Mouse (Mus musculus): ENCODE data around the gene Gm49342. TPM values are rescaled to one million over a fixed set of nuclear protein-coding genes. Genes with fewer than 3 reads are reported as not detected.
"Not testable (repeated sequence)": the region's sequence is repeated elsewhere in the genome, so short reads cannot be mapped to it uniquely, and the experiment has no call there.

Gm49342 gene
- 42.3 and 52.8 TPM in 2 replicates for polyA plus RNA-seq (2012; rRNA removed)

DNA sequence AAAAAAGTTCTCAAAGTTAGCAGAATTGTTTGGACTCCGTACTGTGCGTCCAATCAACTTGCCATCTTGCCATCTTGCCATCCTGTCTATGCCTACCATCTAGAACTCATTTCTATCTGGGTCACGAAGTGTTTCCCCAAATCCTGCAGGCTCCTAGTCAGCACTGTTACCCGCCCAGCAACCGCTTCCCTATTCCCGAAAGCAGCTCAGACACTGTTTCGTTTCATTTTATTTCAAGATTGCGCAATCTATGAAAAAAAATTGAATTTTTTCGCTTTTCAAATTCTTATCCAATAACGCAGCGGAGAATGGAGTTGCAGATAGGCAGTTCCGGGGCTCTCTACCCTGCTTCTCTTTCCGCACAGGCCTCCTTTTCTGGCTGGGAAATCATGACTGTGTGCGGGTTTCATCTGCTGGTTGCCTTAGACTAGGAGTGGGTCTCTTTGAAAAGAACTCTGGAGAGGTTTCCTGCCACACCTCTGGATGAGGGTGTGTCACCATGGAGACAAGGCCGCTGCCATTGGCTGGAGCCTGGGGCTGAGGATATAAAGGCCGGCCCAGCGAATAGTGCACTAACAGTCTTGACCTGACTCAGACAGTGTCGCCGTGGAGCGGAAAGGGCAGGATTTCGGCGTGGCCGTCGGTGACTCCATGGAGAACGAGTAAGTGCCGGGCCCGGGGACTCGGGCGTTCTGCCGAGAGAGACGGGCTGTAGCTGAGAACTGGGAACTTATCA lies at the start of gene Gm49342:
Gene Gm49342, plus strand, starts transcription at position 586 of the 736 bp plus-strand sequence.
- peak within 1 kb of the TSS; percentile 98 for H3K4me3 ChIP-seq (ENCODE audit: insufficient read depth, low read depth, low read length)
- H3K4me1 ChIP-seq (ENCODE audit: control insufficient read depth, insufficient read depth, low read length) = peaks cover 3% of the 10 kb centered on the region; the same call in 1 of the 2 replicates
- H3K27me3 ChIP-seq (replicated peaks; ENCODE audit: control insufficient read depth, insufficient read depth, low read length) = no peaks in the 10 kb centered on the region
- peak; percentile 98 for DNase-seq
- TF ChIP-seq CTCF (conservative IDR thresholded peaks at IDR 0.05; ENCODE audit: insufficient read depth, insufficient read length, low read depth, low read length) (peak; percentile 40), POLR2A (IDR thresholded peaks at IDR 0.05; ENCODE audit: low read depth, low read length) (peak; percentile 99)
- peak within 1 kb of the TSS; percentile 89 for H3K27ac ChIP-seq (ENCODE audit: insufficient read depth, low read depth, low read length)
- no peaks in the 10 kb centered on the region for H3K36me3 ChIP-seq (ENCODE audit: control insufficient read depth, insufficient read depth, low read length)
- WGBS = 13% methylated on average over 31 of the region's 31 CpGs

DNA sequence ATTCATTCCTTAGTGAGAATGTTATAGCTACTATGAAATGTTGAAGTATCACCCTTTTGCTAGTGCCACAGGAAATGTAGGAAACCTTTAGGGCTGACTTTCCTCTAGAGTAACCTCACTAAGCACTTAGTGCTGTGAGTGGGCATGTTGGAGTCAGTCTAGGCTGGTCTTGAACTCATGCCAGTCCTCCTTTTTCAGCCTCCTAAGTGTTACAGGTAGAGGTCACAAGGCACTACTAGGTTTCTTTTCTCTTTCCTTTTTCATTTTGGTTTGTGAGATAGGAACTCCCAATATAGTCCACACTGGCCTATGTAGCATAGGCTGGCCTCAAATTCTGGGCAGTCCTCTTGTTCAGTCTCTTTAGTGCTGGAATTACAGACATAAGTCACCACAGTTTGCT lies 48.9 kb upstream of the Gm49342 start:
- no peaks in the 10 kb centered on the region for H3K4me1 ChIP-seq (ENCODE audit: control insufficient read depth, insufficient read depth, low read length)
- no peaks in the 10 kb centered on the region for H3K27me3 ChIP-seq (replicated peaks; ENCODE audit: control insufficient read depth, insufficient read depth, low read length)
- no peak overlapping the region for H3K27ac ChIP-seq (ENCODE audit: insufficient read depth, low read depth, low read length)
- no peak for DNase-seq
- TF ChIP-seq CTCF (conservative IDR thresholded peaks at IDR 0.05; ENCODE audit: insufficient read depth, insufficient read length, low read depth, low read length) (no peak), POLR2A (IDR thresholded peaks at IDR 0.05; ENCODE audit: low read depth, low read length) (no peak)
- no peak overlapping the region for H3K4me3 ChIP-seq (ENCODE audit: insufficient read depth, low read depth, low read length)
- H3K36me3 ChIP-seq (ENCODE audit: control insufficient read depth, insufficient read depth, low read length) = no peaks in the 10 kb centered on the region

DNA sequence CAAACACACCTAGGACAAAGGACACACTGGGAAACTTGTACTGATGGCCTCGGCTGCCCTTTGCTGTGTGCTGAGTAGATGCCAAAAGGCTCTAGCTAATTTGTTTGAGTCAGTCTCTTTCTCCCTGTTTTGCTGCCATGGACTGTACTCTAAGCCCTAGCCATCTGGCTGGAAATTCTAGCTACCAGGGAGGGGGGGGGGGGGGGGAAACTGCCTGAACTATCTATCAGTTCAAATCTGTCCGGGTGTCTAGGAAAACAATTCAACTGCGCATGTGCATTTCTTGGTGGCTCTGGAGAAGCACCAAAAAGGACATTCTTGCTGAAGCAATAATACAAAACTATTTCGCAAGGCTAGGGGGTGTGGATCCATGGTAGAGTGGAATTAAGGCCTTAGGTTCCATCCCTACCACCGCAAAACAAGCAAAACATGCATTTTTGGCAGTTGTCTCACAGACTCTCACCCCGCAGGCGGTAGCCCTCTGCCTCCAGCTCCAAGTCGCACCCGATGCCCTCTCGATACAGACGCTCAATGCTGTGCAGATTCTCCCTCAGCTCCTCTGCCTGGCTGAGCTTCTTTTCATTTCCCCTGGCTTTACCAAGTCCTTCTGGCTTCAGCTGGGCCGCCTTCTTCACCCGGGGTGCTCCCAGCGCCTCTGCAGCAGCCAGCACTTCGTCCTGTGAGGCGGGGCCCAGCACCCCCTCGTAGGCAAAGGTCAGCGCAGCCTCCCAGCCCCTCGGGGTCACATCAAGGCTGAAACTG lies 48.2 kb upstream of the Gm49342 start:
- Histone ChIP-seq H3K4me3 (ENCODE audit: insufficient read depth, low read depth, low read length) (peak overlapping the region; percentile 34), H3K4me1 (ENCODE audit: control insufficient read depth, insufficient read depth, low read length) (no peaks in the 10 kb centered on the region), H3K27ac (ENCODE audit: insufficient read depth, low read depth, low read length) (peak overlapping the region; percentile 18; the same call in 1 of the 2 replicates), H3K36me3 (ENCODE audit: control insufficient read depth, insufficient read depth, low read length) (no peaks in the 10 kb centered on the region), H3K27me3 (replicated peaks; ENCODE audit: control insufficient read depth, insufficient read depth, low read length) (no peaks in the 10 kb centered on the region)
- TF ChIP-seq CTCF (conservative IDR thresholded peaks at IDR 0.05; ENCODE audit: insufficient read depth, insufficient read length, low read depth, low read length) (no peak), POLR2A (IDR thresholded peaks at IDR 0.05; ENCODE audit: low read depth, low read length) (no peak)
- WGBS = 15% methylated on average over 19 of the region's 19 CpGs
- DNase-seq = peak; percentile 78

DNA sequence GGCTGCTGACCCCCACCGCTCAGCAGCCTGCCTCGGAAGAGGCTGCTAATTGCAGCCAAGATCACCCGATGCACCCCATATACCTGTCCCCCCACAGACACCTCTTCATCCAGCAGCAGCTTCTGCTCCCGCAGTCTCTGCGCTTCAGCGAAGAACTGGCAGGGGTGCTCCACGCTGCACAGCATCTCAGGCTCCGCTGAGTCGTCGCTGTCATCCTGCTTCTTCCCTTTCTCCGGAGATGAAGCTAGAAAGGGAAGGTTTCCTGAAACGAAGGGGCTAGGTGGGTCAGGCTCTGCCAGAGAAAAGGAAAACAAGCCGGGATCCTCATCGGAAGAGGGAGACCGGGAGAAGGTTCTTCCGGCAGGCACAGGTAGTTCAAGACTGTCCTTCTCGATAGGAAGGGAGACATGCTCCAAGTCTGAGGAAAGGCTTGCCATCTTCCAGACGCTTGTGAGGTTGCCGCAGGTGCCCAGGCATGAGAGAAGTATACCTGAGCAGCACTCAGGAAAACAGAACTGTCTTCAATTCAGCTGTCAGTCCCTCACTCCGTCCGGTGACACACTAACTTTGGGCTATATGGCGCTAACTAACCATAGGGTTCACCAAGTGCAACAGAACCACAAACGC lies 47.5 kb upstream of the Gm49342 start:
- Histone ChIP-seq H3K27ac (ENCODE audit: insufficient read depth, low read depth, low read length) (peak overlapping the region; percentile 18; the same call in 1 of the 2 replicates), H3K4me3 (ENCODE audit: insufficient read depth, low read depth, low read length) (peak overlapping the region; percentile 34), H3K36me3 (ENCODE audit: control insufficient read depth, insufficient read depth, low read length) (no peaks in the 10 kb centered on the region), H3K27me3 (replicated peaks; ENCODE audit: control insufficient read depth, insufficient read depth, low read length) (no peaks in the 10 kb centered on the region), H3K4me1 (ENCODE audit: control insufficient read depth, insufficient read depth, low read length) (no peaks in the 10 kb centered on the region)
- TF ChIP-seq CTCF (conservative IDR thresholded peaks at IDR 0.05; ENCODE audit: insufficient read depth, insufficient read length, low read depth, low read length) (no peak), POLR2A (IDR thresholded peaks at IDR 0.05; ENCODE audit: low read depth, low read length) (no peak)
- WGBS = 33% methylated on average over 23 of the region's 23 CpGs
- DNase-seq = no peak

DNA sequence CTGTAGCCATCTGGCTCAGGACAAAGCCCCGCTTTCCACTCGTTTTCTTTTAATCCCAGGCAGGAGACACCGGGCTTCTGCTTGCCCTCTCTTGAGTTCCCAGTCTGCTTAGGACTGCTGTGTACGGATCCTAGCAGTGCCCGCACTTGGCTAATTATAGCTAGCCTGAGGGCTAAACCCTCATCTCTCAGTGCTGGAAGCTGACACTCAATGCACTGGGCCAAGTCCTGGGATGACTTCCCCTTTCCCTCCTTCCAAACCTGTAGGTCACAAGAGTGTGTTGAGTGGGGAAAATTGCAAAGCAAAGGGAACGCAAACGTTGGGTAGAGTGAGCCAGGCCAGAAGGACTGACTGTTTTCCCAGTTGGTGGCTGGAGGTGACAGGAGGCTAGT lies 46.9 kb upstream of the Gm49342 start, which contains the start of gene Klhl33:
Gene Klhl33, minus strand, starts transcription at position 134 of the 392 bp plus-strand sequence.
- Histone ChIP-seq H3K4me1 (ENCODE audit: control insufficient read depth, insufficient read depth, low read length) (no peaks in the 10 kb centered on the region), H3K27ac (ENCODE audit: insufficient read depth, low read depth, low read length) (peak within 1 kb of the TSS; percentile 18; the same call in 1 of the 2 replicates), H3K36me3 (ENCODE audit: control insufficient read depth, insufficient read depth, low read length) (no peaks in the 10 kb centered on the region), H3K27me3 (replicated peaks; ENCODE audit: control insufficient read depth, insufficient read depth, low read length) (no peaks in the 10 kb centered on the region), H3K4me3 (ENCODE audit: insufficient read depth, low read depth, low read length) (peak within 1 kb of the TSS; percentile 34)
- TF ChIP-seq POLR2A (IDR thresholded peaks at IDR 0.05; ENCODE audit: low read depth, low read length) (no peak), CTCF (conservative IDR thresholded peaks at IDR 0.05; ENCODE audit: insufficient read depth, insufficient read length, low read depth, low read length) (no peak)
- DNase-seq = no peak
- WGBS = 70% methylated on average over 7 of the region's 7 CpGs

DNA sequence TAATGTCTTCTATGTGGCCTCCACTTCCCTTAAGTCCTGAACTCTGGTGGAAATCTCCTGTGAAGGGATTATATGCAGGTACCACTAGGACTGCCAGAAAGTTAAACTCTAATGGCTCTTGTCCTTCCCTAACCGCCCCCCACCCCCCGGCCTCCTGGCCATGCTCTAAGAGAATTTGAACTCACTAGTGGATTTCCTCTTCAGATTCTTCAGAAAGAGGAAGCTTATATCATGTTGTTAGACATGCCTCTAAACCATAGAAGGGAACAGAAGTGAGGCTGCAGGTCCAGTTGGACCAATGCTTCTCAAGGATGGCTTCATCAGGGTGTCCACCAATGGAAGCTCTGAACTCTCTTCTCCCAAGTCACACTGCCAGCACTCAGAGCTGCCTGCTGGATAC lies 46.3 kb upstream of the Gm49342 start:
- not testable (repeated sequence) for H3K27me3 ChIP-seq (replicated peaks; ENCODE audit: control insufficient read depth, insufficient read depth, low read length); H3K27ac ChIP-seq (ENCODE audit: insufficient read depth, low read depth, low read length); H3K36me3 ChIP-seq (ENCODE audit: control insufficient read depth, insufficient read depth, low read length); H3K4me1 ChIP-seq (ENCODE audit: control insufficient read depth, insufficient read depth, low read length); DNase-seq; H3K4me3 ChIP-seq (ENCODE audit: insufficient read depth, low read depth, low read length)
- WGBS = 92% methylated on average over 2 of the region's 2 CpGs

Data from kidney, adult 2 months (tissue).